ENCODE assay signal across 7 mouse cellular contexts in the genomic region with DNA sequence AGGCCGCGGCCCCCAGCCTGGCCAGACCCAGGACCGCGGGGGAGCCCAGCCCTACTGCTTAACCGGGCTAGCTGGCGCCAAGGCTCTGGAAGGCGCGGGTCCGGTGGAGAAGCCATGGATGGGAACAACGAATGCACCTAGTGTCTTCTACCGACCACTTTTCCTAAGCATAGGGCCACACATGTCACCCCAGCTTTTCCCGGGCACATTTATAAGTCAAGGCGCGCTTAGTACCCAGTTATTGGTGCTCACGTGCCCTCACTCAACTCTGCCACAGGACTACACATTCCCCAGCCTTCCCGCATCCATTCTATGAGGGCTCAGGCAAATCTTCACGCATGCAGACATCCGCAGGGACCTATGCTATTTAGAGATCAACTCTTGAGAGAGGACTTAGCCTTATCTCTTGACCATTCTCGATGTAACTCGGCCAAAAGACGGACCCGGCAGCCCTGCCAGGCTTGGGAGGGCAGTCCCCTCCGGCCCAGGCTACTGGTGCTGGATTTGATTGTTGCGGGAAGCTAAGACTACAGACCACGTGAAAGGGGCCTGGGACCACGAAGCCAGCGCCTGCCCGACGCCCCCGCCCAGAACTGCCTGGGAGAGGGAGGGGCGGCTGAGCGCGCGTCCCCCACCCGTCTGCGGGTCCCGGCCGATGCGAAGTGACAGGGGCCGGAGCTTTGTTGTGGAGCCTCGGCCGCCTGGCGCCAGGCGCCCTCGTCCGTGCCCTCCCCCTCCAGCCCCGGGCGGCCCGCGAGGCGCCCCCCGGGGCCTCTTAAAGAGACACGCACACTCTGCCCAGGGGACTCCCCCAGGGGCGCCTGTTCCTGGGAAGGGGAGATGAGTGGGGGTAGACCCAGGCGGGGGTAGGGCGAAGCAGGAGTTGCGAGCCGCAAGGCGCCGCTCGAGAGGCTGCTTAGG. TPM values are rescaled to one million over a fixed set of nuclear protein-coding genes. Genes with fewer than 3 reads are reported as not detected.
DNase-seq lines count a peak whose midpoint lies in the region; ATAC-seq and TF ChIP-seq lines count a peak whose summit lies in the region.

No protein-coding gene starts in this region.

- peak overlapping the region; percentile 7 for H3K4me3 ChIP-seq in hindbrain, postnatal 0 days (ENCODE audit: low read length)
- peak overlapping the region; percentile 49 for H3K4me3 ChIP-seq in midbrain, embryonic 10.5 days
- H3K4me3 ChIP-seq in layer of hippocampus, adult 2 months, result no peak overlapping the region

- no peaks in the 10 kb centered on the region for H3K9me3 ChIP-seq in hindbrain, postnatal 0 days (ENCODE audit: low read length)
- no peaks in the 10 kb centered on the region for H3K9me3 ChIP-seq in midbrain, embryonic 10.5 days (replicated peaks)

- H3K27me3 ChIP-seq in hindbrain, postnatal 0 days (ENCODE audit: insufficient read depth, low read length), result peaks cover 68% of the 10 kb centered on the region
- peaks cover 100% of the 10 kb centered on the region for H3K27me3 ChIP-seq in midbrain, embryonic 10.5 days (ENCODE audit: low read depth, poor library complexity, severe bottlenecking)

- H3K4me1 ChIP-seq in hindbrain, postnatal 0 days (ENCODE audit: insufficient read depth, low read length), result no peaks in the 10 kb centered on the region
- peaks cover 75% of the 10 kb centered on the region for H3K4me1 ChIP-seq in midbrain, embryonic 10.5 days

- H3K36me3 ChIP-seq in hindbrain, postnatal 0 days (ENCODE audit: insufficient read depth, low read length), result no peaks in the 10 kb centered on the region
- H3K36me3 ChIP-seq in midbrain, embryonic 10.5 days, result no peaks in the 10 kb centered on the region

- H3K4me2 ChIP-seq in hindbrain, postnatal 0 days (ENCODE audit: low read depth, low read length), result peak overlapping the region; percentile 43

- H3K9ac ChIP-seq in hindbrain, postnatal 0 days (replicated peaks; ENCODE audit: low read length), result no peak overlapping the region

- 1% methylated on average over 58 of the region's 61 CpGs for WGBS in hindbrain, postnatal 0 days
- 1% methylated on average over 61 of the region's 61 CpGs for WGBS in midbrain, embryonic 10.5 days

- ATAC-seq in hindbrain, postnatal 0 days, result no peak; the same call in 1 of the 2 replicates
- ATAC-seq in erythroid progenitor cell, adult 5-6 weeks (replicated peaks; ENCODE audit: low FRiP score, poor library complexity, severe bottlenecking), result no peak

- no peak for TF ChIP-seq CTCF in hindbrain, postnatal 0 days (IDR thresholded peaks at IDR 0.05; ENCODE audit: low read depth)
- no peak for TF ChIP-seq CTCF in layer of hippocampus, adult 2 months (conservative IDR thresholded peaks at IDR 0.05)

- no peak overlapping the region for H3K27ac ChIP-seq in hindbrain, postnatal 0 days
- peak overlapping the region; percentile 13; the same call in 1 of the 2 replicates for H3K27ac ChIP-seq in midbrain, embryonic 10.5 days (replicated peaks)
- no peak overlapping the region for H3K27ac ChIP-seq in layer of hippocampus, adult 2 months

- peak; percentile 83 for DNase-seq in Muller cell, postnatal 12 days (ENCODE audit: inconsistent ontology term)
- peak; percentile 71 for DNase-seq in embryo, embryonic 10.5 days (ENCODE audit: low spot score)
- DNase-seq in hindbrain, postnatal 0 days (ENCODE audit: low spot score), result no peak
- peak; percentile 68 for DNase-seq in midbrain, embryonic 10.5 days (ENCODE audit: low spot score)
- DNase-seq in spleen, adult 18-20 months, result no peak
- no peak for DNase-seq in layer of hippocampus, adult 2 months (ENCODE audit: low spot score in 2 of 2)

RNA-seq across cellular contexts. Expression of a gene that starts 2.6 kb away (rescaled TPM):
- total RNA-seq in hindbrain, postnatal 0 days (2014; rRNA removed), result 3.6 and 7.9 TPM in 2 replicates
- polyA plus RNA-seq in hindbrain, postnatal 0 days (2015; fragmentation: Nextera tagmentation; extraction: Ambion mirVana), result 0.70 and 0.86 TPM in 2 replicates
- polyA plus RNA-seq in midbrain, embryonic 10.5 days (2016; fragmentation: Nextera tagmentation; extraction: Ambion mirVana), result 0.27 and 0.43 TPM in 2 replicates
- 1.1 TPM in 1 of 2 replicates, not detected in the other for total RNA-seq in erythroid progenitor cell, adult 5-6 weeks (2015; ENCODE audit: low replicate concordance)
- 1.4 TPM in 1 of 2 replicates, not detected in the other for total RNA-seq in erythroid progenitor cell, adult 5-6 weeks (2017; ENCODE audit: low replicate concordance)
- 1 to 10 TPM; 1.5 to 1.6 TPM for total RNA-seq in layer of hippocampus, adult 2 months (2021)

RNA-seq across cellular contexts. Expression of a gene that starts 20.4 kb away (rescaled TPM):
- total RNA-seq in hindbrain, postnatal 0 days (2014; rRNA removed), result not detected in 2 replicates
- polyA plus RNA-seq in hindbrain, postnatal 0 days (2015; fragmentation: Nextera tagmentation; extraction: Ambion mirVana), result not detected in 2 replicates
- not detected in 2 replicates for polyA plus RNA-seq in midbrain, embryonic 10.5 days (2016; fragmentation: Nextera tagmentation; extraction: Ambion mirVana)
- total RNA-seq in erythroid progenitor cell, adult 5-6 weeks (2015; ENCODE audit: low replicate concordance), result not detected in 2 replicates
- total RNA-seq in erythroid progenitor cell, adult 5-6 weeks (2017; ENCODE audit: low replicate concordance), result not detected in 2 replicates
- total RNA-seq in layer of hippocampus, adult 2 months (2021), result not detected

RNA-seq across cellular contexts. Expression of a gene that starts 56.4 kb away (rescaled TPM):
- total RNA-seq in hindbrain, postnatal 0 days (2014; rRNA removed), result 0.18 and 0.47 TPM in 2 replicates
- polyA plus RNA-seq in hindbrain, postnatal 0 days (2015; fragmentation: Nextera tagmentation; extraction: Ambion mirVana), result 0.20 and 0.23 TPM in 2 replicates
- polyA plus RNA-seq in midbrain, embryonic 10.5 days (2016; fragmentation: Nextera tagmentation; extraction: Ambion mirVana), result 0.04 and 0.20 TPM in 2 replicates
- total RNA-seq in erythroid progenitor cell, adult 5-6 weeks (2015; ENCODE audit: low replicate concordance), result not detected in 2 replicates
- not detected in 2 replicates for total RNA-seq in erythroid progenitor cell, adult 5-6 weeks (2017; ENCODE audit: low replicate concordance)
- total RNA-seq in layer of hippocampus, adult 2 months (2021), result under 1 TPM; 0.13 to 0.22 TPM

Comparison
In these comparisons a context has a peak if more than half of its experiments do, and no peak if none do; other contexts are left out.
1. DNase-seq: peak in Muller cell, postnatal 12 days (single experiment), embryo, embryonic 10.5 days (single experiment) and midbrain, embryonic 10.5 days (single experiment); none in hindbrain, postnatal 0 days (single experiment), spleen, adult 18-20 months (0 of 2) and layer of hippocampus, adult 2 months (0 of 2).